Mouse (Mus musculus): ENCODE measurements around the gene Col26a1.
A peak's percentile ranks its signal among the peaks of the same experiment; 100 is the strongest.

Col26a1 gene

DNA sequence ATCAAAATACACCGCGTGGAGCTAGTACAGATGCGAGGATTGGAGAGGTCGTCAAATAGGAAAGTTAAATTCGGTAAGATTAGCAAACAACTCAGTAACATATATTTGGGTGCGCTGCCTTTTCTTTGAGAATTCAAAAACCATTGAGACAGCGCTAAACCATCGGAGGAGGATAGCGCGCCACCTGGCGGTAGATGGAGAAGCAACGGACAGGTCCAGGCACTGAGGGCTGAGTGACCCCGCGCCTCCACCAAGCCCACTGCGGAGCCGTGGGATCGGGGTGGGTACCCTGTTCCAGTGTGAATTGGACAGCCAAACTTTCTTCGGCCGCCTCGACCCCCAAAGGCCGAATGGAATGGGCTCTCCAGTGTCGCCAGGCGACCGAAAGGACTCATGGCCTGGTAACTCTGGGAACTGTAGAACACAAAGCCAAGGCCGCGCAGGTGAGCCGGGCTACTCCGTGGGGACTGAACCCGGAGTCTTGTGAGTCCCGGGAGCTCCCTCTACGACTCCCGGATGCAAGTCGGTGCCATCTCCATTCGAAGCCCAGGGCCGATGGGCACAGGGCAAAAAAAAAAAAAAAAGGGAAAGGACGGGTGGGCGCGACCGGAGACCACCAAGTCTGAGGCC lies 1.5 kb downstream of the Col26a1 start:
- DNase-seq: peak; percentile 87

DNA sequence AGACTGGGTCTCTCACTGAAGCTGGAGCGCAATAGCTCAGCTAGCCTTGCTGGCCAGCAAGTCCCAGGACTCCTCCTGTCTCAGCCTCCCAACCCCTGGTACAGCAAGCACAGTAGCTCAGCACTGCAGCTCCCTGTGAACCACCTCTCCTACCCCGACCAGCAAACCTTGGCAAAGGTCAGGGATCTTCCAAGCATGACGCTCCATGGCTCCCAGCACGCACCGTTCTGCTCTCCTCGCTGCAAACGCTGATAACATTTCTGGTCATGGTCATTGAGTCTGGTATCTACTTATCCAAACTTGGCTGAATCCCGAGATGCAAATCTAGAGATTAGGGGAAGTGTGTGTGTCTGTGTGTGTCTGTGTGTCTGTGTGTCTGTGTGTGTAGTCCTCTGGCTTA lies 2.9 kb downstream of the Col26a1 start:
- no peak for DNase-seq

DNA sequence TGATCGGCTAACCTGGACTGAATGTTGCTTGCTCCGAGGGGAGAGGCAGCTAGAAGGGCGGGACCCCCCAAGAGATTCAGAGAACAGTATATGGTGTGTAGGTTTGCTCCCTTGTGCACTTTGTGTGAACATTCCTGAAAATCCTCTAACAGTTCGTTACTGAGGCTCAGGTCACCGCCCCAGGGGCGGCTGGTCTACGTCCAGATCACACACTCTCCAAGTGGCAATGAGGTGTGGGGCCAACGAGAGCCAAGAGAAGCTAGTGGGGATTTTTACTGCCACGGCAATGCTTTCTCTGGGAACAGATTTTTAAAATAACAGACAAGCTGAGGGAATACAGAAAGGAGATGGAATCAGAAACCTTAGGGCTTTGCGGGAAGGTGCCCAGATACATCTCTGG lies 8.7 kb downstream of the Col26a1 start:
- DNase-seq: no peak

- no peak for DNase-seq
Observed at GRCm38 (mm10) chr5:136872417-136872816, 10.6 kb downstream of the Col26a1 start.

- DNase-seq: no peak
Observed at GRCm38 (mm10) chr5:136869451-136870114, 13.4 kb downstream of the Col26a1 start.

DNA sequence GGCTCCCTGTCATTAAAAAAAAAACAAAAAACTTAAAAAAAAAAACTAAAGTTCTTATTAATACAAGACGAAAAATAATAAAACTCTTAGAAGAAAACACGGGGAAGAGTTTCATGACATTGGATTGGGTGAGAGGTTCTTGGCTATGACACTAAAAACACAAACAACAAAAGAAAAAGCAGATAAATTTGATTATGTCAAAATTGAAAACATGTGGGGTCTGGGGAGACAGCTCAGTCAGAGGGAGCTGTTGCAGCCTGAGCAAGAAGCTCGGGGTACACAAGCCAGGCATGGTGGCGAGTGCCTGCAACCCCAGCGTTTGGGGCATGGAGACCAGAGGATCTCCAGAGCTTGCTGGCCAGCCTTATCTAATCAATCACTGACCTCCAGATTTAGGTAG lies 15.3 kb downstream of the Col26a1 start:
- no peak for DNase-seq

GRCm38 (mm10) chr5:136863961-136864674 lies 18.9 kb downstream of the Col26a1 start:
- peak; percentile 91 for DNase-seq

GRCm38 (mm10) chr5:136863276-136863675 lies 19.7 kb downstream of the Col26a1 start:
- peak; percentile 47 for DNase-seq

GRCm38 (mm10) chr5:136862806-136863205 lies 20.2 kb downstream of the Col26a1 start:
- no peak for DNase-seq

- peak; percentile 50 for DNase-seq
Observed at GRCm38 (mm10) chr5:136861191-136861940, 21.6 kb downstream of the Col26a1 start.

DNA sequence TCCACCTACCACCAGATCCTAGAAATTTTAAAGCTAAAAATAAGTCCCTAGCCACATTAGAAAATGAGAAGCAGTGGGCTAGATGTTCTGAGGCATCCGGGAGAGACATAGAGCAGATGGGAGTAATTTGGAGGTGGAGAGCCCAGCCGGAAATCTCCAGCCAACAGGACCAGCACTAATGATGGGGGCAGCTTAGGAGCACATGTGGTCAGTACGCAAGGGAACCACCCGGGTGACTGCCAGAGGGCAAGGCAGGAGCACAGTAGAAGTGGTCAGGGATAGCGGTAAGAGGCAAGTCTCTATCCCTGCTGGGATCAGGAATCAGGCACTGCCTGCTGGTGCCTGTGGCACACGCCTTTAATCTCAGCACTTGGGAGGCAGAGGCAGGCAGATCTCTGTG lies 32.3 kb downstream of the Col26a1 start:
- no peak for DNase-seq

DNA sequence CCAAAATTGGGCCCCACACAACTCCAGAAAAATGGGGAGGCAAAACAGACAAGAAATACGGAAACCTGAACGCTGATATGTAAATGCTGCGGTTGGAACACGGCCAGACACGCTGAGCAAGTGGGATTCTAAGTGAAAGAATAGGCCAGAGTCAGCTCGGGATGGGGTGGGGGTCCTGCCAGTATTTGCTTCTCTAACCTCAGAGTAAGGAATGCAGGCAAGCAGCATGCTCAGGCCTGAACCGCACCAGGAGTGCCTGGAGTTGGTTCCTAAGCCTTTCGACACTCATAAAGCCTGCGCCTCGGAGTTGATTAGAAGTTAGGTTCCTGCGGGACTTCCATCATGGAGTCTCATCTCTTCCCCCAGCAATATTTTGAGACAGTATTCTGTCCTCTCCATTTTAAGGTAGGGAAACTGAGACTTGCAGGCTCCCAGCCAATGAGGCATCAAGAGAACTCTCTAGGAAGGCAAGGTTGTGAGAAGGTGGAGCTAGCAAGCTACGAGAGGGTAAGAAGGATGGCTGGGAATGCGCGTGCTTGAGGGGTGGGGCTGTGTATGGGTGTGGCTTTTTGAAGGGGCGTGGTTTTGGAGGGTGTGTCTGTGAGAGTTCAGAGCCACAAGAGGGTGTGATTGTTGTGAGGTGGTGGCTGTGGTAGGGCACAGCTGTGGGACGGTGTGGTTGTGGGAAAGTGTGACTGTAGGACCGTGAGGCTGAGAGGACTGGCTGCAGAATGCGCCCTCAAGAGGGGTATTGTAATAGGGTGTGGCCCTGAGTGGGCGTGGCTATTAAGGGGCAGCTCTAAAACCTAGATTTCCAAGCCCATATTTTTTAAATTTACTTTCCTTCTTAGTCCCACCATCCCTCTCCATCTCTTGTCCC lies 36.4 kb downstream of the Col26a1 start:
- DNase-seq: no peak

GRCm38 (mm10) chr5:136843930-136844329 lies 39.1 kb downstream of the Col26a1 start:
- DNase-seq: no peak

DNA sequence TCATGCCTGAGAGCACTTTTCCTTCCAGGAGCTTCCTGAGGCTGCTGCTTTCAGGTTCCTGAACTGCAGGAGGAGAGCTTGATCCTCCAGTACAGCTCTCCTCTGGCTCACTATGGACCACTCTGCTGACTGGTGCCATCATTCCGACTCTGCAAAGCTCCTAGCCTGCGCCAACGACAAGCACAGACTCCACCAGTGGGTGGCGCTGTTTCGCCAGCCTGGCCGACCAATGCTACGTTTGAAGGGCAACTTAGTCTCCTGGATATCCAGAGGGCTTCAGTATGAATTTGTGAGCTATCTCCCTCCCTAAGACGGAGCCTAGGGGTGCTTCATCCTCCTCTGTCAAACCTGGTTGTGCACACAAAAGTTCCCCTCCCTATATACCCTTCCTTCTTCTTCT lies 43.0 kb downstream of the Col26a1 start:
- DNase-seq: peak; percentile 77

DNA sequence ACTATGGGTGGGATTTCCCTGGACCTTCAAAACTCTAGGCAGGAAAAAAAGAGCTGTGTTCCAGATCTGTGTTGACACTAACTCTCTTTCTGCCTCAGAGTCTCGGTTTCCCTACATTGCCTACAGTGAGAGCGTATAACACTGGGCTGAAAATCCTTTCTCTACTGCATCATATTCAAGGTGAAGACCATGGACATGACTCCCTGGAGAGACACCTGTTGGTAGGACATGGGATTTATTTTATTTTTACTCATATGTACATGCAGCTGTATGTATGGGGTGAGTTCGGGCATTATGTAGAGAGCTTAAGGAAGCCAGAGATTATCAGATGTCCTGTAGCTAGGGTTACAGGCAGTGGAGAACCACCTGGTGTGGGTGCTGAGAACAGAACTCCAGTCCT lies 50.0 kb downstream of the Col26a1 start:
- DNase-seq: no peak

- no peak for DNase-seq
Observed at GRCm38 (mm10) chr5:136830156-136830555, 52.9 kb downstream of the Col26a1 start.

DNA sequence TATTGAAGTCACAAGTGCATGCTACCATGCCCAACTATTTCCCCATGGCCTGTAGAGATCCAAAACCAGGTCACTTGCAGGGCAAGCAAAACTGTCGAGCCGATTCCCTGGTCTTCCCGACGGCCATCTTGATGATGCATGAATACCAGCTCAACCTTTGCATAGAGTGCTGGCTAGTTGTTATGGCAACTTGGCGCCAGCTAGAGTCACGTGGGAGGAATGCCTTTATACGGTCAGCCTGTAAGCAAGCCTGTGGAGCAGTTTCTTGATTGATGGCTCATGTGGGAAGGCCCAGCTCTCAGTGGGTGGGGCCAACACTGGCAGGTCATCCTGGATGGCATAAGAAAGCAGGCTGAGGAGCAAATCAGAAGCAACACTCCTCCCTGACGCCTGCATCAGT lies 61.0 kb downstream of the Col26a1 start:
- no peak for DNase-seq

- no peak for DNase-seq
Observed at GRCm38 (mm10) chr5:136820911-136821310, 62.1 kb downstream of the Col26a1 start.

- DNase-seq: no peak
Observed at GRCm38 (mm10) chr5:136819686-136820085, 63.3 kb downstream of the Col26a1 start.

DNA sequence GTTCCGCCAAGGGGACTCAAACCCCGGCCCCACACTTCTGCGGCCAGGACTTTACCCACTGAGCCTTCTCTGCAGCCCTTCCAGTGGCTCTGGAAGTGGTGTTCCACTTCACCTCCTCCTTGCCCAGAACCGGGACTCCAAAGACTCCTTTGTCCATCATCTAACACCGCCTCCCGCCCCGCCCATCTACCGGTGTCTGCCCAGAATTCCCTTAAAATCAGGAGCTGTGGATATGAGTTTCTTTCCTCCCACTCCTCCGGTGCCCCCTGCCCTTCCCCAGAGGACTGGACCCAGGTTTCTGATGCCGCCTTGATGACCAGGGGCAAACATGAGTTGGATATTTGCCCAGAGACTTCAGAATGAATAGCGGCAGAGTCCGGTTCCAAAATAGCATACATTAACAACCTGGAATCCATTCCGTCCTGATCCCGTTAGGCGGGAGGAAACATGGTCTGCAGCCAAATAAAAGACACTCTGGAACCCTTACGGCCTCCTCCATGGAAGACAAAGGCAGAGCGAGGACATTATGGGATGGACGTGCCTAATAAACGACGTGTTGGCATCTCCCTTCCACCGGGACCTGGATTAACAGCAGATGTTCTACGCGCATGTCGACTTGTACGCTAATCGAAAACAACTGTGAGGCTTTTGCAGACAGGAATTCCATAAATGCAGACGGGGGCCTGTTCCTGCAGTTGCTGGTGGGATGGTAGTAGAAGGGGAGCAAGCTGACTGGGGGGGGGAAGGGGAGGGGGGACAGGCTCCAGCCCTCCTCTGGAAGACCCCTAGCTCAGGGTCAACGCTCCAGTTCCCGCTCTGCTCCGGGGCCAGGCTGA lies 72.3 kb downstream of the Col26a1 start:
- peak; percentile 17 for DNase-seq

GRCm38 (mm10) chr5:136806379-136807056 lies 76.5 kb downstream of the Col26a1 start:
- no peak for DNase-seq
